Mouse (Mus musculus) forebrain, embryonic 16.5 days (tissue): Measurements from ENCODE around the gene B4galt5. TPM values are rescaled to one million over a fixed set of nuclear protein-coding genes. Genes with fewer than 3 reads are reported as not detected.
"Not testable (repeated sequence)": the region's sequence is repeated elsewhere in the genome, so short reads cannot be mapped to it uniquely, and the experiment has no call there.

Experiments used
- ATAC-seq: fragments of 200-750 bp; cut with Nextera tagmentation; 2 replicates; pipeline ENCODE4 v1.8.0; 2017; ENCODE audit warnings: mild to moderate bottlenecking, moderate library complexity
- H3K27ac ChIP-seq: fragments of 300-500 bp; sonication (generic); 2 replicates; pipeline ENCODE4 v1.5.1; 2014; ENCODE audit warnings: low read length, control low read depth
- H3K27me3 ChIP-seq: fragments of 300-500 bp; sonication (generic); replicated peaks from 2 replicates; pipeline ENCODE4 v1.6.1; 2014; ENCODE audit warnings: low read length; ENCODE audit not compliant: control insufficient read depth, insufficient read depth
- H3K36me3 ChIP-seq: fragments of 300-500 bp; sonication (generic); 2 replicates; pipeline ENCODE4 v1.6.1; 2014; ENCODE audit not compliant: control insufficient read depth, insufficient read depth
- H3K4me1 ChIP-seq: fragments of 300-500 bp; sonication (generic); replicated peaks from 2 replicates; pipeline ENCODE4 v1.6.1; 2014; ENCODE audit warnings: low read length; ENCODE audit not compliant: control insufficient read depth, insufficient read depth
- H3K4me2 ChIP-seq: fragments of 300-500 bp; sonication (generic); 2 replicates; pipeline ENCODE4 v1.6.1; 2014; ENCODE audit warnings: mild to moderate bottlenecking, low read length, control low read depth
- H3K4me3 ChIP-seq: fragments of 300-500 bp; sonication (generic); replicated peaks from 2 replicates; pipeline ENCODE4 v1.5.1; 2014; ENCODE audit warnings: mild to moderate bottlenecking, low read length, control low read depth
- H3K9ac ChIP-seq: fragments of 300-500 bp; sonication (generic); replicated peaks from 2 replicates; pipeline ENCODE4 v1.6.1; 2014; ENCODE audit warnings: low read depth, low read length, control low read depth
- H3K9me3 ChIP-seq: fragments of 300-500 bp; sonication (generic); 2 replicates; pipeline ENCODE4 v1.6.1; 2016; ENCODE audit warnings: low read length; ENCODE audit not compliant: control insufficient read depth
- WGBS: fragments of 180-500 bp; shearing (Covaris S2); extraction: QIAGEN DNeasy Blood & Tissue Kit; methylation state at CpG from one replicate; pipeline ENCODE4 v1.1.7; 2014; 5-methylcytosine and 5-hydroxymethylcytosine counted together
- polyA plus RNA-seq: library from polyadenylated mRNA; unstranded; fragments of >200 nt; fragmentation: Nextera tagmentation; extraction: Ambion mirVana; gene quantifications from 2 replicates; pipeline ENCODE4 v1.2.1, GENCODE M21; 2015

Gene B4galt5
- 9.9 and 12.5 TPM in 2 replicates for polyA plus RNA-seq

DNA sequence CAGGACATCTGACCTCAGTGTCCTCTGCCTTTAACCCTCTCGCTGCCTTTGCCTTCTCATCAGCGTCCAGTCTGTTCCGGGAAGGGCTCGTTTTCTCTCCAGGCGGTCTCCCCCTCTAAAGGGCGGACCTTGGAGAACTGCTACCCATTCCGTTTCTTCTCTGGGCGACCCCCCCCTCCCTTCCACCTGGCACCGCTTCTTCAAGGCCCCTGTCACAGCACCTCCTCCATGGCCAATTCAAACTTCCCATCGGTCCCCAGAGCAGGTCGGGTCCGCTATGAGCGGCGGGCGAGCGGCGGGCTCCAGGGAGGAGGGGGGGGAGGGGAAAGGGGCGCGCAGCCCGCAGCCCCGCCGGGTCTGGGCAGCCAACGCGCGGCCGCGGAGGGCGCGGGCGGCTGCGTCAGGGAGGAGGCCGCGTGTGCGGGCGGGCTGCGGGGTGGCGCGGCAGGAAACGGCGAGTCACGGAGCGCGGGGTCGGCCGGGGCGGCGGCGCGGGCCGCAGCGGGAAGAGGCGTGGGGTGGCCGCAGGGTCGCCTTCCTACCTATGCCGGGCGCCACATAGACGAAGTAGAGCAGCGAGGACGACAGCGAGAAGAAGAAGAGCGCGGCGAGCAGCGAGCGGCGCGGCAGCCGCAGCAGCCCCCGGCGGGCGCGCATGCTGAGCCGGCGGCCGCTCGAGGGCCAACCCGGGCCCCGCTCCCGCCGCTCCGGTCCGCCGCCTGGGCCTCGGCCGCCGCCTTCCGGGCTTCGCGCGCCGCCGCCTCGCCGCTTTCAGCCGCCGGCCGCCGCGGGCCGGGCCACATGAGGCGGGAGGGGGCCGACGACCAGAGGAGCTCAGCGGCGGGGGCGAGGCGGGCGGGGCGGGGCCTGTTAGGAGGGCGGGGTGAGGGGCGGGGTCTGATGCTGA lies at the start of gene B4galt5:
TSS of gene B4galt5 (minus strand) at position 808 of the 907 bp plus-strand sequence.
- peak; percentile 15 for ATAC-seq
- H3K9me3 ChIP-seq: no peaks in the 10 kb centered on the region
- under 1% methylated on average over 85 of the region's 111 CpGs for WGBS
- H3K4me1 ChIP-seq: peaks cover 26% of the 10 kb centered on the region
- H3K27me3 ChIP-seq: no peaks in the 10 kb centered on the region
- peak within 1 kb of the TSS; percentile 84 for H3K4me2 ChIP-seq
- H3K9ac ChIP-seq: peak within 1 kb of the TSS; percentile 75
- peak within 1 kb of the TSS; percentile 68 for H3K27ac ChIP-seq
- no peaks in the 10 kb centered on the region for H3K36me3 ChIP-seq
- peak within 1 kb of the TSS; percentile 70 for H3K4me3 ChIP-seq

DNA sequence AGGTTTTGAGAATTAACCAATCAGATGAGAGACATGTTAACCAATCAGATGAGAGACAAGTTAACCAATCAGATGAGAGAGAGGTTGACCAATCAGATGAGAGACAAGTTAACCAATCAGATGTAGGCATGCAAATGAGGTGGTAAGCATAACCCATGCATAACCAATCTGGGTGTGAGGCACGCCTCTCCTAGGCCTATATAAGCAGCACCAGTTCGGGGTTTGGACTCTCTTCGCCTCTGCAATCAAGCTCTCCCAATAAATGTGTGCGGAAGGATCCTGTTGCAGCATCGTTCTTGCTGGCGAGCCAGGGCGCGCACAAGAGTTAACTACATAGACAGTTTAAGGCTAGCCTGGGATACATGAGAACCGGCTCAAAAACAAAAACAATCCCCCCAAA lies 47.4 kb upstream of the B4galt5 start:
- H3K27ac ChIP-seq, ATAC-seq, H3K9ac ChIP-seq, H3K9me3 ChIP-seq, H3K4me3 ChIP-seq, H3K4me2 ChIP-seq, H3K27me3 ChIP-seq, H3K4me1 ChIP-seq, H3K36me3 ChIP-seq: not testable (repeated sequence)
- 93% methylated on average over 9 of the region's 9 CpGs for WGBS

DNA sequence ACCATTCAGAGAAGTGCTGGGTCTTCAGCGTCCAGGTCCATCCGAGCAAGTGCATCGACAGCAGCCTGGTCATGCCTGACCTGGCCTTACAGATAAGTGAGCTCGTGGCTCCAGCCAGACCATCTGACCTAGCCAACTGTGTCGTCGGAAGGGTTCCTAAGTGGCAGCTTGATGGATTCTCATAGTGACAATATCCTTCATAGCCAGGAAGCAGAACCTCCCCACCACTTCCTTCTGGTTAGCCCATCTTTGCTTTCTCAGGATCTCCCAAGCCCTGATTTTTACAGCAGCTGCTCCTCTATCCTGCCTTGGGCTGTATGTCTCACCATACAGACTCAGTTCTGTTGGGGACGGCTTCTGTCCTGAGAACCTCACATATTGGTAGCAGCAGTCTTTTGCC lies 45.4 kb upstream of the B4galt5 start:
- no peak overlapping the region for H3K4me2 ChIP-seq
- H3K27ac ChIP-seq: no peak overlapping the region
- H3K9me3 ChIP-seq: peaks cover 2% of the 10 kb centered on the region; the same call in 1 of the 2 replicates
- H3K4me1 ChIP-seq: no peaks in the 10 kb centered on the region
- no peak for ATAC-seq
- no peak overlapping the region for H3K9ac ChIP-seq
- H3K27me3 ChIP-seq: no peaks in the 10 kb centered on the region
- WGBS: 90% methylated on average over 7 of the region's 7 CpGs
- no peak overlapping the region for H3K4me3 ChIP-seq
- no peaks in the 10 kb centered on the region for H3K36me3 ChIP-seq

DNA sequence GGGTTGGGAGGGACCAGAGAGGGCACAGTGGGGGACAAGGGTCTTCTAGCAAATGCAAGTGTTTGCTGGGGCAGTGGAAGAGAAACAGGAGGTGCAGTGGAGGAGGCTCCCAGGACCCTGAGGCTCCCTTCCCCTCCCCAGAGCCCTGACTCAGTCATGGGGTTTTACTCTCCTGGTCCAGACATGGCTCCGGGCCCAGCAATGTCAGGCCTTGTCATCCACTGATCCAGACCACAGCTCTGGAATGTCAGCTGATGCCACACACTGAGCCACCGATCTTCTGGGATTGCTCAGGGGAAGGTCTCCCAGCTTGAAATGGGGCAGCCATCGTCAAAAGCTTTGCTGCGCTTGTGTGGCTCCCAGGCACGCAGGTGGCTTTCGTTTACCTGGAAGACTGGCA lies 38.0 kb upstream of the B4galt5 start:
- no peak for ATAC-seq
- Histone ChIP-seq H3K27me3 (no peaks in the 10 kb centered on the region), H3K4me1 (no peaks in the 10 kb centered on the region), H3K27ac (no peak overlapping the region), H3K9ac (no peak overlapping the region), H3K36me3 (no peaks in the 10 kb centered on the region), H3K9me3 (peaks cover 2% of the 10 kb centered on the region; the same call in 1 of the 2 replicates), H3K4me3 (no peak overlapping the region), H3K4me2 (no peak overlapping the region)
- WGBS: 78% methylated on average over 6 of the region's 6 CpGs

DNA sequence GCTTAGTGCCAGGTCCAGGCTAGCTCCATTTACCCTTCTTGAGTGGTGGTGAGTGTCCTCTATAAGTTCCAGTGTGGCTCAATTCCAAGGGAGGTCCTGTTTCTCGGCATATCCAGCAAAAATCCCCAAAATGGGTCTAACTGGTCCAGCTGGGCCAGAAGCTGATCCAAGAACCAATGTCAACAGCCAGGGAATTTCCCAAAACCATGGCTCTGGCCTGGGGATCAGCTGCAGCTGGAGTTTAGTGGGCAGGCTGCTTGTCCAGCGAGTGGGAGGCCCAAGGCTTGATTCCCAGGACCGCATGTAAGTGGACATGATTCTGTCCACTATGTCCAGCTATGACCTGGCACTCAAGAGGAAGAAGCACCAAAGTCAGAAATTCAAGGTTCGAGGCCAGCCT lies 37.5 kb upstream of the B4galt5 start:
- ATAC-seq: no peak
- H3K4me3 ChIP-seq: no peak overlapping the region
- WGBS: 78% methylated on average over 4 of the region's 4 CpGs

DNA sequence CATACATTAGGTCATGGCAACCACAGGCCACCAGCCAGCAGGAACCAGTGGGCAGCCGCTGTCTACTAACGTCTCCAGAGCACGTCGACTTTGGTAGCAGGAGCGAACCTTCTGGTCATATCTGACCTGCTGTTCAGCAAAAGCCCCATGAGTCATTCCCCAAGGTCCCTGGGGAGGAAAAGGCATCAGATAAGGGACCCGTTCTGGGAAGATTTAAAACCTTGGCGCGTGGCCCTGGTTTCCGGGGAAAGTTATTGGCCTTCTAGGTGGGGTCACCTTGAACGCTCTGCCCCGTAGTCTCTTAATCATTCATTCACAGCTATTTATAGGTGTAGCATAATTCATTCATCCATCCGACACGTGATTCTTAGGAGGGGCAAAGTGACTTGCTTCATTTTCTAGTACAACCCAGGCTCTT lies 34.7 kb upstream of the B4galt5 start:
- Histone ChIP-seq H3K36me3 (no peaks in the 10 kb centered on the region), H3K27ac (no peak overlapping the region), H3K4me2 (no peak overlapping the region), H3K27me3 (no peaks in the 10 kb centered on the region), H3K4me1 (no peaks in the 10 kb centered on the region), H3K4me3 (no peak overlapping the region), H3K9ac (no peak overlapping the region), H3K9me3 (no peaks in the 10 kb centered on the region)
- ATAC-seq: no peak
- 92% methylated on average over 13 of the region's 13 CpGs for WGBS

More for the DNA sequence above, 37.5 kb upstream of the B4galt5 start:
- Histone ChIP-seq H3K9me3 (peaks cover 2% of the 10 kb centered on the region; the same call in 1 of the 2 replicates), H3K27ac (no peak overlapping the region), H3K27me3 (no peaks in the 10 kb centered on the region), H3K9ac (no peak overlapping the region), H3K4me1 (no peaks in the 10 kb centered on the region), H3K4me2 (no peak overlapping the region), H3K36me3 (no peaks in the 10 kb centered on the region)

DNA sequence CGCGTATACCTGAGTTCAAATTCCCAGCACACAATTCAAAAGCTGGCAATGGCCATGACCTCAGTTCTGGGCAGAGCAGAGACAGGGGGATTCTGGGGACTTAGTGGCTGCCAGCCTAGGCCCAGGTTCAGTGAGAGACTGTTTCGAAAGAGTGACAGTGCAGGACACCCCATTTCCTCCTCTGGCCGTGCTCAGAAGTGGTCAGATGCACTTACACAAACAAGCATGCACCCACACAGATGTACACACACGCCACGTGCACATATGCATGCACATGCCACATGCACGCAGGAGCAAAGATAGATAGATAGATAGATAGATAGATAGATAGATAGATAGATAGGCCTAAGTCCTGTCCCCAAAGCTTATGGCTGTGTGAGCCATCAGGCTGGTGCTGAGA lies 33.4 kb upstream of the B4galt5 start:
- H3K27ac ChIP-seq: no peak overlapping the region
- H3K4me1 ChIP-seq: no peaks in the 10 kb centered on the region
- WGBS: 91% methylated on average over 7 of the region's 7 CpGs
- no peaks in the 10 kb centered on the region for H3K36me3 ChIP-seq
- H3K9ac ChIP-seq: no peak overlapping the region
- no peaks in the 10 kb centered on the region for H3K27me3 ChIP-seq
- no peak overlapping the region for H3K4me3 ChIP-seq
- no peaks in the 10 kb centered on the region for H3K9me3 ChIP-seq
- ATAC-seq: no peak
- no peak overlapping the region for H3K4me2 ChIP-seq

DNA sequence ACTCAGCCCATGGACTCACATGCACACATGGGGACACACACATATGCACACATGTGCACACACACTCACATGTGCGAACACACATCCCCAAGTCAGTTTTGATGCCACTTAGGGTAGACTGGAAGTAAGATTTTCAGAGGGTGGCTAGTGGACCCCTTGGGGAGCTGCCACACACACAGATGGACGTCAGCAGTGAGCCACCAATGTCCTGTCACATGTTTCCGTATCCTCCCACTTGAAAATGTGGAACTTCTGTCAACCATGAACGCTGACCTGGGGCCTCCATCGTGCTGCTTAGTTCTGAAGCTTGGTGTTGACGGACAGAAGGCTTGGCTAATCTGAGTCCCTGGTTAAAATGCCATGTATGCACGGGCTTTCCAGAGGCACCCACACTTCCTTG lies 32.6 kb upstream of the B4galt5 start:
- Histone ChIP-seq H3K4me1 (no peaks in the 10 kb centered on the region), H3K27ac (no peak overlapping the region), H3K36me3 (no peaks in the 10 kb centered on the region), H3K9me3 (no peaks in the 10 kb centered on the region), H3K9ac (no peak overlapping the region), H3K4me2 (no peak overlapping the region), H3K4me3 (no peak overlapping the region), H3K27me3 (no peaks in the 10 kb centered on the region)
- no peak for ATAC-seq
- 90% methylated on average over 7 of the region's 7 CpGs for WGBS

DNA sequence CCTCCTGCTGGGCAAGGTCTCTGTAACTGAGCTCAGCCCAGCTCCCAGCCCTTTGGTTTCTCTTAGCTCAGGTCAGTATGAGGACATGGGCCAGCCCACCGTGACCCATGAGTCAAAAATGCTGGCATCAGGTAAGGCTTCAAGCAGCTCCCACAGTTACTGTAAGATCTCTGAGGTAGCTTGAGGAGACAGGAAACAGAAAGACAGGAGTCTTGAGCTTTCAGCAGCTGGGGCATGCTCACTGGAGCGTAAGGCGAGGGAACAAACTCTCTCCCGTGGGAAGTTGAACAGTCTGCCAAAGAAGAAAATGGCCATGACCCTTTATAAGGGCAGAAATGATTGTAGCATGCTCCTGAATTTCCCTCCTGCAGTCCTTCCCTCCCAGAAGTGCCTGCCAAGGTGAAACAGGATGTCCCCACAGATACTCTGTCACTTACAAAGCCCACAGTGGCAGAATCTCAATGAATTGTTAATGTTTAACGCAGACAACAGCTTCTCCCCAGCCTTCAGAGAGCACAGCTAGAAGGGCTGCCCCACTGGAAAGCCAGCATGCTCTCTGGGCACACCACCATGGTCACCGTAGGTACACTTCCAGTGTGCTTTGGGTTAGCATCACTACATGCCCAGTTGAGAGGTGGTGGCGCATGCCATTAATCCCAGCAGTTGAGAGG lies 31.8 kb upstream of the B4galt5 start:
- H3K4me1 ChIP-seq: no peaks in the 10 kb centered on the region
- no peak overlapping the region for H3K9ac ChIP-seq
- H3K4me2 ChIP-seq: no peak overlapping the region
- no peak overlapping the region for H3K4me3 ChIP-seq
- 65% methylated on average over 7 of the region's 7 CpGs for WGBS
- no peak overlapping the region for H3K27ac ChIP-seq
- H3K36me3 ChIP-seq: no peaks in the 10 kb centered on the region
- H3K9me3 ChIP-seq: no peaks in the 10 kb centered on the region
- H3K27me3 ChIP-seq: no peaks in the 10 kb centered on the region
- no peak for ATAC-seq
